Comparison of ENCODE assay signal across 27 mouse cellular contexts in genomic region chr1:37469007-37469406, GRCm38 (mm10). TPM values are rescaled to one million over a fixed set of nuclear protein-coding genes. Genes with fewer than 3 reads are reported as not detected.
DNase-seq lines count a peak whose midpoint lies in the region; ATAC-seq lines count a peak whose summit lies in the region.
"Had no signal": no experiment of that assay in that cellular context is flagged by ENCODE, and none has a peak within 500 bp of the region (broad histone marks: within the 10 kb centered on the region; RNA-seq: fewer than 3 reads in every experiment).

No protein-coding gene starts in this region.

- no peaks in the 10 kb centered on the region for H3K9me3 ChIP-seq in forebrain, embryonic 13.5 days (replicated peaks)
- H3K9me3 ChIP-seq: forebrain, embryonic 10.5 days; heart, embryonic 15.5 days; hindbrain, embryonic 10.5 days; hindbrain, embryonic 13.5 days had no signal

- 94% methylated on average over 5 of the region's 5 CpGs for WGBS in forebrain, embryonic 13.5 days

- no peak overlapping the region for H3K9ac ChIP-seq in forebrain, embryonic 13.5 days
- H3K9ac ChIP-seq: forebrain, postnatal 0 days; heart, embryonic 12.5 days; heart, embryonic 15.5 days; hindbrain, embryonic 13.5 days had no signal

- no peaks in the 10 kb centered on the region for H3K4me1 ChIP-seq in forebrain, embryonic 13.5 days
- H3K4me1 ChIP-seq: forebrain, embryonic 10.5 days; hindbrain, embryonic 10.5 days; hindbrain, embryonic 13.5 days had no signal

- ATAC-seq in forebrain, embryonic 13.5 days = no peak
- ATAC-seq: forebrain, embryonic 14.5 days; forebrain, postnatal 0 days; hindbrain, embryonic 16.5 days; inflammation-experienced regulatory T-cells, adult 6 months had no signal

- peak; percentile 18 for DNase-seq in thymus, postnatal 0 days (ENCODE audit: low spot score)
- no peak for DNase-seq in thymus, postnatal 36 days
- peak; percentile 50 for DNase-seq in T-cell, adult 2 months (ENCODE audit: low spot score)
- DNase-seq in induced T-regulatory cell, adult 2 months (ENCODE audit: low read depth) = peak; percentile 42
- no peak for DNase-seq in kidney, adult 11 months
- DNase-seq: adrenal gland, adult 2 months; adrenal gland, postnatal 14 days; cerebellum, adult 11 months; cerebellum, adult 2 months; cerebellum, adult 9-11 months; cerebellum, postnatal 25 days; embryo, embryonic 11 days; forebrain, postnatal 0 days; gastrocnemius, adult 2 months; gastrocnemius, postnatal 14 days; heart, adult 11 months; heart, postnatal 10 days; heart, postnatal 36 days had no signal

- no peak overlapping the region for H3K4me3 ChIP-seq in forebrain, embryonic 13.5 days
- H3K4me3 ChIP-seq: forebrain, embryonic 10.5 days; gastrocnemius, adult 2 months; heart, embryonic 12.5 days; heart, embryonic 15.5 days; hindbrain, embryonic 10.5 days; hindbrain, embryonic 13.5 days had no signal

- no peaks in the 10 kb centered on the region for H3K36me3 ChIP-seq in forebrain, embryonic 13.5 days (ENCODE audit: poor library complexity, severe bottlenecking)
- H3K36me3 ChIP-seq: forebrain, embryonic 10.5 days; heart, embryonic 12.5 days; heart, embryonic 15.5 days; hindbrain, embryonic 10.5 days had no signal

- H3K4me2 ChIP-seq in forebrain, embryonic 13.5 days = no peak overlapping the region
- H3K4me2 ChIP-seq: heart, embryonic 12.5 days; heart, embryonic 15.5 days; hindbrain, embryonic 13.5 days had no signal

- H3K27ac ChIP-seq in forebrain, embryonic 13.5 days = no peak overlapping the region
- H3K27ac ChIP-seq: forebrain, embryonic 10.5 days; gastrocnemius, adult 2 months; heart, embryonic 15.5 days; hindbrain, embryonic 10.5 days; hindbrain, embryonic 13.5 days had no signal

- H3K27me3 ChIP-seq in forebrain, embryonic 13.5 days = no peaks in the 10 kb centered on the region
- H3K27me3 ChIP-seq: heart, embryonic 12.5 days; heart, embryonic 15.5 days; hindbrain, embryonic 13.5 days had no signal

RNA-seq across cellular contexts. Expression of gene Unc50, which starts 39.1 kb away (rescaled TPM):
- 132 and 135 TPM in 2 replicates for polyA plus RNA-seq in thymus, postnatal 0 days (2015; fragmentation: Nextera tagmentation; extraction: Ambion mirVana)
- 120 and 131 TPM in 2 replicates for polyA plus RNA-seq in forebrain, embryonic 13.5 days (2015; fragmentation: Nextera tagmentation; extraction: Ambion mirVana)

RNA-seq across cellular contexts. Expression of gene Coa5, which starts 39.1 kb away (rescaled TPM):
- polyA plus RNA-seq in thymus, postnatal 0 days (2015; fragmentation: Nextera tagmentation; extraction: Ambion mirVana) = 37.7 and 38.4 TPM in 2 replicates
- 44.2 and 50.4 TPM in 2 replicates for polyA plus RNA-seq in forebrain, embryonic 13.5 days (2015; fragmentation: Nextera tagmentation; extraction: Ambion mirVana)

Comparison
In these comparisons a context has a peak if more than half of its experiments do, and no peak if none do; other contexts are left out.
1. DNase-seq: peak in thymus, postnatal 0 days (single experiment), T-cell, adult 2 months (single experiment) and induced T-regulatory cell, adult 2 months (single experiment); none in thymus, postnatal 36 days (0 of 2) and kidney, adult 11 months (single experiment).